Mouse (Mus musculus): ENCODE results near the gene Hs3st6.

GRCm38 (mm10) chr17:24803952-24804951 is 51.5 kb downstream of the Hs3st6 start, which contains the start of gene Meiob:
- TF ChIP-seq GATA1 (IDR thresholded peaks at IDR 0.05; ENCODE audit: borderline replicate concordance, low read length) (no peak), CTCF (IDR thresholded peaks at IDR 0.05; ENCODE audit: low read depth, low read length) (no peak), TAL1 (conservative IDR thresholded peaks at IDR 0.05; ENCODE audit: low read depth, low read length) (no peak), POLR2AphosphoS5 (IDR thresholded peaks at IDR 0.05; ENCODE audit: insufficient replicate concordance, low read depth, low read length) (no peak), GATA2 (IDR thresholded peaks at IDR 0.05; ENCODE audit: borderline replicate concordance, low read depth, low read length) (no peak)

All from G1E (cell line).